Mouse (Mus musculus): ENCODE measurements around the gene Zbp1. TPM values are rescaled to one million over a fixed set of nuclear protein-coding genes. Genes with fewer than 3 reads are reported as not detected.

Zbp1 gene
- polyA plus RNA-seq (2015; fragmentation: Nextera tagmentation; extraction: Ambion mirVana) = 0.08 and 3.6 TPM in 2 replicates

GRCm38 (mm10) chr2:173218416-173219141 lies at the start of gene Zbp1:
Gene Zbp1, minus strand, starts transcription at chr2:173218923.
- Histone ChIP-seq H3K4me2 (no peak within 1 kb of the TSS), H3K27ac (replicated peaks) (no peak within 1 kb of the TSS), H3K9ac (replicated peaks) (no peak within 1 kb of the TSS), H3K36me3 (no peaks in the 10 kb centered on the region), H3K9me3 (replicated peaks) (no peaks in the 10 kb centered on the region), H3K4me1 (no peaks in the 10 kb centered on the region), H3K4me3 (replicated peaks) (no peak within 1 kb of the TSS), H3K27me3 (replicated peaks) (no peaks in the 10 kb centered on the region)
- 68% methylated on average over 11 of the region's 11 CpGs for WGBS
- ATAC-seq (ENCODE audit: low FRiP score) = no peak

- ATAC-seq (ENCODE audit: low FRiP score) = no peak
- Histone ChIP-seq H3K9me3 (replicated peaks) (no peaks in the 10 kb centered on the region), H3K36me3 (no peaks in the 10 kb centered on the region), H3K27ac (replicated peaks) (no peak overlapping the region), H3K4me1 (peaks cover 75% of the 10 kb centered on the region), H3K9ac (replicated peaks) (no peak overlapping the region), H3K4me2 (no peak overlapping the region), H3K4me3 (replicated peaks) (no peak overlapping the region), H3K27me3 (replicated peaks) (no peaks in the 10 kb centered on the region)
- 77% methylated on average over 3 of the region's 3 CpGs for WGBS
These were observed 48.8 kb upstream of the Zbp1 start for GRCm38 (mm10) chr2:173267562-173267961.

- no peak overlapping the region for H3K9ac ChIP-seq (replicated peaks)
- no peak overlapping the region for H3K27ac ChIP-seq (replicated peaks)
- no peak overlapping the region for H3K4me3 ChIP-seq (replicated peaks)
- peaks cover 74% of the 10 kb centered on the region for H3K4me1 ChIP-seq
- peak overlapping the region; percentile 7; the same call in 1 of the 2 replicates for H3K4me2 ChIP-seq
- no peaks in the 10 kb centered on the region for H3K9me3 ChIP-seq (replicated peaks)
- no peak for ATAC-seq (ENCODE audit: low FRiP score)
- H3K36me3 ChIP-seq = no peaks in the 10 kb centered on the region
- no peaks in the 10 kb centered on the region for H3K27me3 ChIP-seq (replicated peaks)
- WGBS = 40% methylated on average over 25 of the region's 25 CpGs
These were observed 47.8 kb upstream of the Zbp1 start for GRCm38 (mm10) chr2:173266349-173267112.

GRCm38 (mm10) chr2:173265468-173266265 lies 46.9 kb upstream of the Zbp1 start:
- H3K4me1 ChIP-seq = peaks cover 74% of the 10 kb centered on the region
- H3K4me2 ChIP-seq = no peak overlapping the region

GRCm38 (mm10) chr2:173264467-173265128 lies 45.9 kb upstream of the Zbp1 start:
- H3K27ac ChIP-seq (replicated peaks) = no peak overlapping the region; the same call in 1 of the 2 replicates
- WGBS = 25% methylated on average over 13 of the region's 13 CpGs
- H3K36me3 ChIP-seq = no peaks in the 10 kb centered on the region
- H3K4me2 ChIP-seq = no peak overlapping the region
- H3K4me3 ChIP-seq (replicated peaks) = no peak overlapping the region
- no peaks in the 10 kb centered on the region for H3K27me3 ChIP-seq (replicated peaks)
- peaks cover 75% of the 10 kb centered on the region for H3K4me1 ChIP-seq
- no peak overlapping the region for H3K9ac ChIP-seq (replicated peaks)
- ATAC-seq (ENCODE audit: low FRiP score) = peak; percentile 20; the same call in 1 of the 2 replicates
- H3K9me3 ChIP-seq (replicated peaks) = no peaks in the 10 kb centered on the region

More at GRCm38 (mm10) chr2:173265468-173266265, 46.9 kb upstream of the Zbp1 start:
- no peaks in the 10 kb centered on the region for H3K9me3 ChIP-seq (replicated peaks)
- H3K9ac ChIP-seq (replicated peaks) = no peak overlapping the region
- H3K27me3 ChIP-seq (replicated peaks) = no peaks in the 10 kb centered on the region
- H3K27ac ChIP-seq (replicated peaks) = no peak overlapping the region
- 70% methylated on average over 22 of the region's 22 CpGs for WGBS
- ATAC-seq (ENCODE audit: low FRiP score) = no peak
- H3K36me3 ChIP-seq = no peaks in the 10 kb centered on the region
- no peak overlapping the region for H3K4me3 ChIP-seq (replicated peaks)

- Histone ChIP-seq H3K27ac (replicated peaks) (no peak overlapping the region), H3K4me2 (no peak overlapping the region), H3K4me1 (peaks cover 78% of the 10 kb centered on the region), H3K27me3 (replicated peaks) (no peaks in the 10 kb centered on the region), H3K36me3 (no peaks in the 10 kb centered on the region), H3K4me3 (replicated peaks) (no peak overlapping the region), H3K9ac (replicated peaks) (no peak overlapping the region), H3K9me3 (replicated peaks) (no peaks in the 10 kb centered on the region)
- 0 out of 2 replicates have a peak, but pooled peaks have one; percentile 14 for ATAC-seq (ENCODE audit: low FRiP score)
- 63% methylated on average over 11 of the region's 11 CpGs for WGBS
These were observed 45.1 kb upstream of the Zbp1 start for GRCm38 (mm10) chr2:173263636-173264330.

- Histone ChIP-seq H3K9me3 (replicated peaks) (no peaks in the 10 kb centered on the region), H3K27me3 (replicated peaks) (no peaks in the 10 kb centered on the region), H3K9ac (replicated peaks) (no peak overlapping the region), H3K36me3 (no peaks in the 10 kb centered on the region), H3K4me2 (no peak overlapping the region), H3K27ac (replicated peaks) (no peak overlapping the region), H3K4me1 (peaks cover 90% of the 10 kb centered on the region), H3K4me3 (replicated peaks) (no peak overlapping the region)
- 52% methylated on average over 10 of the region's 10 CpGs for WGBS
- ATAC-seq (ENCODE audit: low FRiP score) = no peak
These were observed 42.8 kb upstream of the Zbp1 start for GRCm38 (mm10) chr2:173261497-173261896.

GRCm38 (mm10) chr2:173258459-173259091 lies 39.9 kb upstream of the Zbp1 start:
- Histone ChIP-seq H3K4me2 (no peak overlapping the region; the same call in 1 of the 2 replicates), H3K27ac (replicated peaks) (peak overlapping the region; percentile 28; the same call in 1 of the 2 replicates), H3K4me1 (peaks cover 90% of the 10 kb centered on the region), H3K4me3 (replicated peaks) (no peak overlapping the region), H3K27me3 (replicated peaks) (no peaks in the 10 kb centered on the region), H3K9me3 (replicated peaks) (no peaks in the 10 kb centered on the region), H3K9ac (replicated peaks) (no peak overlapping the region), H3K36me3 (no peaks in the 10 kb centered on the region)
- no peak for ATAC-seq (ENCODE audit: low FRiP score)
- 13% methylated on average over 9 of the region's 9 CpGs for WGBS

GRCm38 (mm10) chr2:173257610-173258009 lies 38.9 kb upstream of the Zbp1 start:
- ATAC-seq (ENCODE audit: low FRiP score) = peak; percentile 51
- Histone ChIP-seq H3K4me3 (replicated peaks) (no peak overlapping the region), H3K27ac (replicated peaks) (peak overlapping the region; percentile 28; the same call in 1 of the 2 replicates), H3K9me3 (replicated peaks) (no peaks in the 10 kb centered on the region), H3K9ac (replicated peaks) (no peak overlapping the region), H3K4me1 (peaks cover 96% of the 10 kb centered on the region), H3K27me3 (replicated peaks) (no peaks in the 10 kb centered on the region), H3K4me2 (no peak overlapping the region), H3K36me3 (no peaks in the 10 kb centered on the region)
- WGBS = 22% methylated on average over 7 of the region's 7 CpGs

- H3K4me2 ChIP-seq = no peak overlapping the region
- H3K4me1 ChIP-seq = peaks cover 96% of the 10 kb centered on the region
- H3K4me3 ChIP-seq (replicated peaks) = no peak overlapping the region
- H3K27ac ChIP-seq (replicated peaks) = no peak overlapping the region
- H3K36me3 ChIP-seq = no peaks in the 10 kb centered on the region
- H3K27me3 ChIP-seq (replicated peaks) = no peaks in the 10 kb centered on the region
- no peaks in the 10 kb centered on the region for H3K9me3 ChIP-seq (replicated peaks)
- H3K9ac ChIP-seq (replicated peaks) = no peak overlapping the region
- ATAC-seq (ENCODE audit: low FRiP score) = no peak
- WGBS = 82% methylated on average over 4 of the region's 4 CpGs
These were observed 37.8 kb upstream of the Zbp1 start for GRCm38 (mm10) chr2:173256552-173256949.
